Mouse (Mus musculus): Measurements from ENCODE around the gene Tmtc2.

DNA sequence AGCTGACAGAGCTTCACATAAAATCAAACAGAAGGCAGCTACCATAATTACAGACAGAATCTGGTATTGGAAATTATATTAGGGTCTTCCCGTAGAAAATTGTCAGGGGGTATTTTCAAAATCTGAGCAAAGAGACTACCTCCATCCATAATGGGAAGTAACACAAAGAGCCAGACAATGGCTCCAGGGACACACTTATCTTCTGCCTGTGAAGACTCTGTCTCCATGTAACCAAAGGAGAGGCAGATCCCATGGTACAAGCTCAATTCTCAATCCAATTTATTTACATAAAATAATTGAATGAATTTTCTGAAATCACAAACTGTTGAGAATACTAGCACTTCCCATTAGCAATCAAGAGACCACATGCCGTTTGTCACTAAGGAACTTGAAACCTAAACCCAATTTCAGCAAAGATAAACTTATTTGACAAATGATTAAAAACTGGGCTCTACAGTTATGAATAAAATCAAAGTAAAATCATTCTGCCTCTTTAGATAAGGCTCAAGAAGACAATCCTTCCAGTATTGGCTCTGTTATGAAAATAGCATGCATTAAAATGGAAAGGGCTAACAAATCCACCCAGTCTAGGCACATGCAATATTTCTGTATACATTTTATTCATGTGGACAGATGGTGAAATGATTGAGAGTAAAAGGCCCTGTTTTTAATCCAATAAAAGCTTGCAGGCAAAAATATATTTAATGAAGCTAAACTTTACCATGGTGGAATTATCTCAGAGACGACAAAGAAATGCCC, 254.8 kb downstream of the Tmtc2 start:
- no peak for TF ChIP-seq POLR2A (IDR thresholded peaks at IDR 0.05; ENCODE audit: low read depth, low read length)
- TF ChIP-seq CTCF (IDR thresholded peaks at IDR 0.05; ENCODE audit: extremely low read depth, insufficient read depth, insufficient read length, insufficient replicate concordance): no peak

Data from spleen, adult 2 months (tissue).